Mouse (Mus musculus) limb, embryonic 12.5 days (tissue): ENCODE measurements around the gene Znrf1. TPM values are rescaled to one million over a fixed set of nuclear protein-coding genes. Genes with fewer than 3 reads are reported as not detected.

Experiments used
- ATAC-seq: fragments of 200-750 bp; cut with Nextera tagmentation; 2 replicates; pipeline ENCODE4 v1.8.0; 2017; ENCODE audit warnings: low read depth, moderate TSS enrichment; ENCODE audit not compliant: insufficient number of reproducible peaks, insufficient read depth, low FRiP score, low TSS enrichment
- H3K27ac ChIP-seq: fragments of 300-500 bp; sonication (generic); 2 replicates; pipeline ENCODE4 v1.5.1; 2016; ENCODE audit warnings: mild to moderate bottlenecking, moderate library complexity
- H3K27me3 ChIP-seq: fragments of 300-500 bp; sonication (generic); 2 replicates; pipeline ENCODE4 v1.6.1; 2016; ENCODE audit warnings: mild to moderate bottlenecking, moderate library complexity
- H3K36me3 ChIP-seq: fragments of 300-500 bp; sonication (generic); 2 replicates; pipeline ENCODE4 v1.6.1; 2016; ENCODE audit warnings: mild to moderate bottlenecking, moderate library complexity
- H3K4me1 ChIP-seq: fragments of 300-500 bp; sonication (generic); replicated peaks from 2 replicates; pipeline ENCODE4 v1.6.1; 2016
- H3K4me2 ChIP-seq: fragments of 300-500 bp; sonication (generic); 2 replicates; pipeline ENCODE4 v1.6.1; 2016; ENCODE audit warnings: mild to moderate bottlenecking, moderate library complexity
- H3K4me3 ChIP-seq: fragments of 300-500 bp; sonication (generic); replicated peaks from 2 replicates; pipeline ENCODE4 v1.5.1; 2016; ENCODE audit warnings: mild to moderate bottlenecking
- H3K9ac ChIP-seq: fragments of 300-500 bp; sonication (generic); replicated peaks from 2 replicates; pipeline ENCODE4 v1.6.1; 2016; ENCODE audit warnings: mild to moderate bottlenecking, moderate library complexity
- H3K9me3 ChIP-seq: fragments of 300-500 bp; sonication (generic); 2 replicates; pipeline ENCODE4 v1.6.1; 2016; ENCODE audit warnings: mild to moderate bottlenecking, moderate library complexity
- WGBS: fragments of 180-500 bp; shearing (Covaris S2); methylation state at CpG from one replicate; pipeline ENCODE4 v1.1.7; 2016; 5-methylcytosine and 5-hydroxymethylcytosine counted together
- polyA plus RNA-seq: library from polyadenylated mRNA; unstranded; fragments of >200 nt; fragmentation: Nextera tagmentation; extraction: Ambion mirVana; gene quantifications from 2 replicates; pipeline ENCODE4 v1.2.1, GENCODE M21; 2016

The Znrf1 gene
- polyA plus RNA-seq, 1 experiment from 2014 or later: 69.4 TPM

GRCm38 (mm10) chr8:111512941-111513340, 23.0 kb upstream of the Znrf1 start:
- H3K27ac ChIP-seq: no peak overlapping the region
- no peak overlapping the region for H3K4me2 ChIP-seq
- no peak overlapping the region for H3K4me3 ChIP-seq
- no peaks in the 10 kb centered on the region for H3K4me1 ChIP-seq
- 84% methylated on average over 7 of the region's 7 CpGs for WGBS
- ATAC-seq: no peak
- H3K9ac ChIP-seq: no peak overlapping the region
- H3K27me3 ChIP-seq: no peaks in the 10 kb centered on the region
- H3K9me3 ChIP-seq: no peaks in the 10 kb centered on the region
- peaks cover 11% of the 10 kb centered on the region; the same call in 1 of the 2 replicates for H3K36me3 ChIP-seq

- no peak overlapping the region for H3K9ac ChIP-seq
- no peak for ATAC-seq
- no peak overlapping the region for H3K4me2 ChIP-seq
- H3K4me1 ChIP-seq: no peaks in the 10 kb centered on the region
- H3K36me3 ChIP-seq: peaks cover 11% of the 10 kb centered on the region; the same call in 1 of the 2 replicates
- no peak overlapping the region for H3K27ac ChIP-seq
- no peaks in the 10 kb centered on the region for H3K27me3 ChIP-seq
- H3K4me3 ChIP-seq: no peak overlapping the region
- WGBS: 82% methylated on average over 8 of the region's 8 CpGs
- no peaks in the 10 kb centered on the region for H3K9me3 ChIP-seq
Observed at GRCm38 (mm10) chr8:111513446-111513845, 22.5 kb upstream of the Znrf1 start.

DNA sequence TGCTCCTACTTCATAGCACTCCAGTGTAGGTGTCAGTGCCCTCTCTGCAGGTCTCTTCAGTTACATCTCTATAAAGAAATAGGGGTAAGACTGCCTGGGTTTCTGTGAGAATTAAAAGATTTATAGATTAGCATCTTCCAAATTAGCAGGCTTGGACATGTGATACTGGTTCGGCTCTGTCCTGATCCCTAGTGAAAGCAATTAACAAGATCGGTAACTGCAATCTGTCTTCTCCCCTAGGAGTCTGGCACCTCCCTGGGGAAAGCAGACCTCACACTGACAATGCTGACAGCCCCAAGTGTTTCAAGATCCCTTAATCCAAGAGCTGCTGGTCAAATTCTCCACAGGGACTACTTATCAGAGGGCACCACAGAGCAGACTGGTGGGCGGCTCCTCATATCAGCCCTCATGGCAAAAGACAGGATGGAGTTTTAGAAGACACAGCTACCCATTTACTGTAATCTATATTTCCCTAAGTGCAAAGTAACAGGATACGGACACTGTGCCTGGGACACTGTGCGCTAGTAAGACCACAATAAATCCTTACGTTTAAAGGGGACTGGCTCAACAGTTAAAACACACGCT, 19.4 kb upstream of the Znrf1 start:
- no peak overlapping the region for H3K9ac ChIP-seq
- no peaks in the 10 kb centered on the region for H3K27me3 ChIP-seq
- H3K9me3 ChIP-seq: no peaks in the 10 kb centered on the region
- 73% methylated on average over 7 of the region's 7 CpGs for WGBS
- no peak overlapping the region for H3K4me3 ChIP-seq
- peaks cover 11% of the 10 kb centered on the region; the same call in 1 of the 2 replicates for H3K36me3 ChIP-seq
- H3K4me1 ChIP-seq: peaks cover 9% of the 10 kb centered on the region
- no peak for ATAC-seq
- no peak overlapping the region for H3K4me2 ChIP-seq
- H3K27ac ChIP-seq: no peak overlapping the region

GRCm38 (mm10) chr8:111517466-111517865, 18.4 kb upstream of the Znrf1 start:
- H3K36me3 ChIP-seq: peaks cover 11% of the 10 kb centered on the region; the same call in 1 of the 2 replicates
- no peak overlapping the region for H3K27ac ChIP-seq
- H3K4me3 ChIP-seq: no peak overlapping the region
- H3K4me2 ChIP-seq: no peak overlapping the region
- peaks cover 9% of the 10 kb centered on the region for H3K4me1 ChIP-seq
- no peak for ATAC-seq
- no peaks in the 10 kb centered on the region for H3K9me3 ChIP-seq
- no peaks in the 10 kb centered on the region for H3K27me3 ChIP-seq
- 92% methylated on average over 2 of the region's 2 CpGs for WGBS
- H3K9ac ChIP-seq: no peak overlapping the region

GRCm38 (mm10) chr8:111521713-111522429, 14.0 kb upstream of the Znrf1 start, which contains the start of gene Wdr59:
Gene Wdr59, minus strand, starts transcription at chr8:111522092.
- no peaks in the 10 kb centered on the region for H3K9me3 ChIP-seq
- peak within 1 kb of the TSS; percentile 69 for H3K4me2 ChIP-seq
- ATAC-seq: peak; percentile 98
- H3K36me3 ChIP-seq: no peaks in the 10 kb centered on the region
- no peaks in the 10 kb centered on the region for H3K27me3 ChIP-seq
- H3K9ac ChIP-seq: peak within 1 kb of the TSS; percentile 55
- under 1% methylated on average over 34 of the region's 34 CpGs for WGBS
- peaks cover 9% of the 10 kb centered on the region for H3K4me1 ChIP-seq
- H3K27ac ChIP-seq: no peak within 1 kb of the TSS
- peak within 1 kb of the TSS; percentile 65 for H3K4me3 ChIP-seq

DNA sequence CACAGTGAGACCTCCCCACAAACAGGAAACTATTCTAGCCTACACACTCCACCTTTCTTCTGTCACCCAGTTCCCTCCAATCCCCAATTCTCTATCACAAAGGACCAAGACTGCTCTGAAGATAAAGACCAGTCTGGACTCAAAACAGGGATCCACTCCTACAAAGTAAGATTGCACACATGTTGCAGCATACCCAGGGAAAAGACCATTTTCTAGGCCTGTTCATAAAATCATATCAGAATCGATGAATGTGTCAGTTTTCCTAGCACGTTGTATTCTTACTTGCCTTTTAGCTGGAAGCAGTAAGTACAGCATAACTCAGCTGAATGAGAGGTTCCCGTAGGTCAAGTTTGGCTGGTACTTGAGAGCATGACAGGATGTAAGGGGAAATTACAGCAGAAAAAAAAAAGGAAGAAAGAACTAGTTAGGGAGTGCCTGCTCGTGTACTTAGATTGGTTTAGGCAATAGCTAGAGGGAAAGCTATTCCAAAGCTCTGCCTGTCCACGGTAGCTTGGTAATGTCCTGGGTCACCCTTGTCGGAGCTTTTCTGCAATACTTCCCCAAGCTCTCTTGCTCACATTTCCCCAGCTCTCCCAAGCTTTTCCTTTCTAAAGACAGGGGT, 9.4 kb upstream of the Znrf1 start:
- no peak overlapping the region for H3K4me3 ChIP-seq
- ATAC-seq: no peak
- no peaks in the 10 kb centered on the region for H3K9me3 ChIP-seq
- H3K27me3 ChIP-seq: no peaks in the 10 kb centered on the region
- H3K4me2 ChIP-seq: no peak overlapping the region
- no peak overlapping the region for H3K9ac ChIP-seq
- no peak overlapping the region for H3K27ac ChIP-seq
- WGBS: 75% methylated on average over 6 of the region's 6 CpGs
- no peaks in the 10 kb centered on the region for H3K36me3 ChIP-seq
- H3K4me1 ChIP-seq: no peaks in the 10 kb centered on the region

DNA sequence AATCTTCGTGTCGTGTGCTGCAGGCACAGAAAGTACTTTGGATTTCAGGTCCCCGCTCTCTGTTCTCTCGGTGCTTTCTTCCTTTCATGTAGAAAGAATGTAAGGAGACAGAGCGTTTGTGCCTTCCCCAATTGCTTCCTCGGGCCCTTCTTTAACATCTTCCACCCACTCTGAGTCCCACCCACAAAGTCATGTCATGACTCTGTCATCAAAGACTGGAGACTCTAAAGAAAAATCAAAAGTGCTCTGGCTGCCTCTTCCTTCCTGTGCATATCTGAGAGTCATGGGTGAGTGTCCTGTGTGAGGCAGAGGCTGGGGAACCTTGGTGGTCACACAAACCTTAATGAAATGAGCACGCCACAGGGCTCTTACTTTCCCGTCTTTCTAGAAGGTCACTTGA, 8.7 kb upstream of the Znrf1 start:
- Histone ChIP-seq H3K27ac (no peak overlapping the region), H3K27me3 (no peaks in the 10 kb centered on the region), H3K36me3 (no peaks in the 10 kb centered on the region), H3K9ac (no peak overlapping the region), H3K4me3 (no peak overlapping the region), H3K4me2 (no peak overlapping the region), H3K4me1 (no peaks in the 10 kb centered on the region), H3K9me3 (no peaks in the 10 kb centered on the region)
- 79% methylated on average over 8 of the region's 8 CpGs for whole genome bisulfite sequencing
- ATAC-seq: no peak

DNA sequence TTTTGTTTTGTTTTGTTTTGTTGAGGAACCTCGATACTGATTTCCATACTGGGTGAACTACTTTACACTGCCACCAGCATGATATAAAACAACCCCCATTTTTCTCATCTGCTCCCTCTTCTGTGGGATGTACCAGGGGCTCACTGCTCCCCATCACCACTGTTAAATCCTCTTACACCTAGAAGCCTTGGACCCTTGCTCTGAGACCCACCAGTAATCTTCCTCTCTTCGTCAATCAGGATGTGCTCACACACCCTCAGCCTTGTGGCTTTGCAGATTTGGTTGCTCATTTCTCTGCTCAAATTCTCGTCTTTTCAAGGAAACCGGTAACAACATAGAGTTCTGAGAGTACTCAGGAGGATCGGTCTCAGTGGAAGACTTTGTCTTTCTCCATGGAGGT, 7.8 kb upstream of the Znrf1 start:
- no peaks in the 10 kb centered on the region for H3K27me3 ChIP-seq
- no peak overlapping the region for H3K4me2 ChIP-seq
- no peak overlapping the region for H3K27ac ChIP-seq
- no peaks in the 10 kb centered on the region for H3K36me3 ChIP-seq
- no peak for ATAC-seq
- no peaks in the 10 kb centered on the region for H3K9me3 ChIP-seq
- H3K4me3 ChIP-seq: no peak overlapping the region
- no peaks in the 10 kb centered on the region for H3K4me1 ChIP-seq
- no peak overlapping the region for H3K9ac ChIP-seq
- 81% methylated on average over 5 of the region's 5 CpGs for WGBS

DNA sequence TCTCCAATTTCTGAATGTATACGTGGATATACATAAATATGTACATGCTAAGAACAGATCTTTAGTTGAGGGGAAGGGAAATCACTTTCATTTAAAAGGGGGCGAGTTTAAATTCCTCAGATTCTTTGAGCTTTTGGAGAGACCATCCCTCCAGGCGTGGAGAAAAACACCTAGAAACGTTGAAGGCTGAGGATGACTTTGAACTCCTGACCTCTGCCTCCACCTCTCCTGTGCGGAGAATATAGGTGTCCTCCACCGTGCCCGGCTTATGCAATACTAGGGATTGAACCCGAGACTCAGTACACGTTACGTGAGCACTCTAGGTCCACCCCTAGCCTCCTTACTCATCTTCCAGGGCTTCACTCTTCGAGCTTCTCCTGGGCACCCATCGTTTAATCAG, 4.7 kb upstream of the Znrf1 start:
- no peaks in the 10 kb centered on the region for H3K36me3 ChIP-seq
- no peaks in the 10 kb centered on the region for H3K27me3 ChIP-seq
- no peak overlapping the region for H3K4me2 ChIP-seq
- no peak overlapping the region for H3K4me3 ChIP-seq
- no peaks in the 10 kb centered on the region for H3K4me1 ChIP-seq
- WGBS: 75% methylated on average over 12 of the region's 12 CpGs
- H3K9ac ChIP-seq: no peak overlapping the region
- no peaks in the 10 kb centered on the region for H3K9me3 ChIP-seq
- no peak for ATAC-seq
- H3K27ac ChIP-seq: no peak overlapping the region

DNA sequence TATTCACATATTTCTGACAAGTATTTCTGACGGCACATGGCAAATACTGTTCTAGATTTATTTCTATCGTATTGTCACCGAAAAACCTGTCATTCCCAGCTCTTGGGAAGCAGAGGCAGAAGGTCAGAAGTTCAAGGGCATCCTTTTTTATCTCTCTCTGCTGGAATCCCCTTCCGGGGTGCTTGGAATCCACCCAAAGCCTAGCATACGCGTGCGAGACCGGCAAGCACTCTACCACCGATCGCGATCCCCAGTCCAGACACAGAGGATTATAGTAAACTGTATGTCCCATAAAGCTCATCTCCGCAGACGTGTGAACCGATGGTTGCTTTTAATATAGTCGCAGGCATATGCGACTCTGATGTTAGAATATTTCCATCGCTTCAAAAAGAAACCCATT, 4.3 kb upstream of the Znrf1 start:
- WGBS: 86% methylated on average over 17 of the region's 17 CpGs
- no peak overlapping the region for H3K27ac ChIP-seq
- no peak for ATAC-seq
- H3K4me3 ChIP-seq: no peak overlapping the region
- no peaks in the 10 kb centered on the region for H3K9me3 ChIP-seq
- no peaks in the 10 kb centered on the region for H3K36me3 ChIP-seq
- no peaks in the 10 kb centered on the region for H3K27me3 ChIP-seq
- H3K4me2 ChIP-seq: no peak overlapping the region
- no peak overlapping the region for H3K9ac ChIP-seq
- no peaks in the 10 kb centered on the region for H3K4me1 ChIP-seq

GRCm38 (mm10) chr8:111533503-111533902, 2.4 kb upstream of the Znrf1 start:
- no peak overlapping the region for H3K27ac ChIP-seq
- H3K9me3 ChIP-seq: no peaks in the 10 kb centered on the region
- peaks cover 7% of the 10 kb centered on the region for H3K4me1 ChIP-seq
- no peak overlapping the region for H3K9ac ChIP-seq
- no peaks in the 10 kb centered on the region for H3K27me3 ChIP-seq
- H3K36me3 ChIP-seq: no peaks in the 10 kb centered on the region
- ATAC-seq: no peak
- 77% methylated on average over 4 of the region's 4 CpGs for WGBS
- H3K4me3 ChIP-seq: no peak overlapping the region
- H3K4me2 ChIP-seq: no peak overlapping the region
